Mouse (Mus musculus) embryonic facial prominence, embryonic 14.5 days (tissue): ENCODE measurements around the gene Efcab11. TPM values are rescaled to one million over a fixed set of nuclear protein-coding genes. Genes with fewer than 3 reads are reported as not detected.
A peak's percentile ranks its signal among the peaks of the same experiment; 100 is the strongest.

Source experiments
- ATAC-seq: fragments of 200-750 bp; cut with Nextera tagmentation; 2 replicates; pipeline ENCODE4 v1.8.0; 2017; ENCODE audit warnings: low read depth, moderate number of reproducible peaks, moderate TSS enrichment
- DNase-seq: peaks from one replicate; pipeline ENCODE4 v3.0.0-alpha.2; 2015; ENCODE audit warnings: low spot score
- H3K27ac ChIP-seq: fragments of 300-500 bp; sonication (generic); replicated peaks from 2 replicates; pipeline ENCODE4 v1.5.1; 2014; ENCODE audit warnings: low read depth, mild to moderate bottlenecking, low read length, moderate library complexity
- H3K27me3 ChIP-seq: fragments of 300-500 bp; sonication (generic); replicated peaks from 2 replicates; pipeline ENCODE4 v1.6.1; 2014; ENCODE audit warnings: low read length; ENCODE audit not compliant: control insufficient read depth, insufficient read depth
- H3K36me3 ChIP-seq: fragments of 300-500 bp; sonication (generic); 2 replicates; pipeline ENCODE4 v1.6.1; 2014; ENCODE audit warnings: low read length, mixed read lengths; ENCODE audit not compliant: control insufficient read depth, insufficient read depth
- H3K4me1 ChIP-seq: fragments of 300-500 bp; sonication (generic); 2 replicates; pipeline ENCODE4 v1.6.1; 2014; ENCODE audit warnings: antibody characterized with exemption, low read length; ENCODE audit not compliant: control insufficient read depth, insufficient read depth
- H3K4me2 ChIP-seq: fragments of 300-500 bp; sonication (generic); 2 replicates; pipeline ENCODE4 v1.6.1; 2014; ENCODE audit warnings: low read depth, mild to moderate bottlenecking, low read length, moderate library complexity, mixed read lengths
- H3K4me3 ChIP-seq: fragments of 300-500 bp; sonication (generic); 2 replicates; pipeline ENCODE4 v1.5.1; 2014; ENCODE audit warnings: low read depth, mild to moderate bottlenecking, low read length
- H3K9ac ChIP-seq: fragments of 300-500 bp; sonication (generic); 2 replicates; pipeline ENCODE4 v1.6.1; 2014; ENCODE audit warnings: low read depth, mild to moderate bottlenecking, low read length, moderate library complexity, mixed read lengths
- H3K9me3 ChIP-seq: fragments of 300-500 bp; sonication (generic); 2 replicates; pipeline ENCODE4 v1.6.1; 2016; ENCODE audit warnings: low read length; ENCODE audit not compliant: control insufficient read depth
- whole genome bisulfite sequencing: fragments of 180-500 bp; shearing (Covaris S2); extraction: QIAGEN DNeasy Blood & Tissue Kit; methylation state at CpG from one replicate; pipeline ENCODE4 v1.1.7; 2014; 5-methylcytosine and 5-hydroxymethylcytosine counted together
- polyA plus RNA-seq: library from polyadenylated mRNA; unstranded; fragments of >200 nt; fragmentation: Nextera tagmentation; extraction: Ambion mirVana; gene quantifications from 2 replicates; pipeline ENCODE4 v1.2.1, GENCODE M21; 2014

The Efcab11 gene
- polyA plus RNA-seq, 1 experiment from 2014 or later: 10.5 TPM

- DNase-seq (no peak), ATAC-seq (no peak)
- no peak overlapping the region for H3K27ac ChIP-seq
- H3K4me2 ChIP-seq: no peak overlapping the region
- H3K4me3 ChIP-seq: no peak overlapping the region
- 87% methylated on average over 4 of the region's 4 CpGs for WGBS
- no peaks in the 10 kb centered on the region for H3K27me3 ChIP-seq
- H3K4me1 ChIP-seq: no peaks in the 10 kb centered on the region
- no peaks in the 10 kb centered on the region for H3K9me3 ChIP-seq
- H3K9ac ChIP-seq: no peak overlapping the region
- peaks cover 77% of the 10 kb centered on the region for H3K36me3 ChIP-seq
These were observed 13.6 kb upstream of the Efcab11 start for GRCm38 (mm10) chr12:99897846-99898245.

- Histone ChIP-seq H3K36me3 (no peaks in the 10 kb centered on the region), H3K4me3 (peak overlapping the region; percentile 85), H3K4me2 (peak overlapping the region; percentile 76), H3K9me3 (no peaks in the 10 kb centered on the region), H3K27me3 (no peaks in the 10 kb centered on the region), H3K27ac (peak overlapping the region; percentile 66; the same call in 1 of the 2 replicates), H3K4me1 (peaks cover 8% of the 10 kb centered on the region), H3K9ac (peak overlapping the region; percentile 92)
- ATAC-seq: no peak
- DNase-seq: no peak
- WGBS: 38% methylated on average over 8 of the region's 8 CpGs
These were observed 1.2 kb upstream of the Efcab11 start for GRCm38 (mm10) chr12:99885282-99885901.

GRCm38 (mm10) chr12:99883713-99884105 is 530 bp downstream of the Efcab11 start:
- Histone ChIP-seq H3K27me3 (no peaks in the 10 kb centered on the region), H3K9ac (peak overlapping the region; percentile 92), H3K4me2 (peak overlapping the region; percentile 76), H3K4me3 (peak overlapping the region; percentile 85), H3K9me3 (no peaks in the 10 kb centered on the region), H3K36me3 (no peaks in the 10 kb centered on the region), H3K27ac (peak overlapping the region; percentile 66), H3K4me1 (peaks cover 8% of the 10 kb centered on the region)
- ATAC-seq (peak; percentile 12; the same call in 1 of the 2 replicates), DNase-seq (peak; percentile 27)
- WGBS: 0% methylated on average over 11 of the region's 11 CpGs

GRCm38 (mm10) chr12:99883000-99883712 is 1.1 kb downstream of the Efcab11 start:
- peak overlapping the region; percentile 85 for H3K4me3 ChIP-seq
- DNase-seq: peak; percentile 98
- no peaks in the 10 kb centered on the region for H3K36me3 ChIP-seq
- peaks cover 8% of the 10 kb centered on the region for H3K4me1 ChIP-seq
- WGBS: under 1% methylated on average over 31 of the region's 38 CpGs
- peak overlapping the region; percentile 92 for H3K9ac ChIP-seq
- peak overlapping the region; percentile 76 for H3K4me2 ChIP-seq
- ATAC-seq: peak; percentile 95
- no peaks in the 10 kb centered on the region for H3K9me3 ChIP-seq
- H3K27me3 ChIP-seq: no peaks in the 10 kb centered on the region
- H3K27ac ChIP-seq: peak overlapping the region; percentile 66; the same call in 1 of the 2 replicates

GRCm38 (mm10) chr12:99874609-99875008 is 9.6 kb downstream of the Efcab11 start:
- Histone ChIP-seq H3K4me1 (no peaks in the 10 kb centered on the region), H3K27ac (no peak overlapping the region), H3K36me3 (no peaks in the 10 kb centered on the region), H3K27me3 (no peaks in the 10 kb centered on the region), H3K9me3 (no peaks in the 10 kb centered on the region), H3K9ac (no peak overlapping the region), H3K4me3 (no peak overlapping the region), H3K4me2 (no peak overlapping the region)
- ATAC-seq (no peak), DNase-seq (no peak)
- WGBS: 76% methylated on average over 6 of the region's 6 CpGs

GRCm38 (mm10) chr12:99873443-99873842 is 10.8 kb downstream of the Efcab11 start:
- H3K27me3 ChIP-seq: no peaks in the 10 kb centered on the region
- no peaks in the 10 kb centered on the region for H3K4me1 ChIP-seq
- no peak overlapping the region for H3K27ac ChIP-seq
- H3K9me3 ChIP-seq: no peaks in the 10 kb centered on the region
- no peak overlapping the region for H3K4me2 ChIP-seq
- H3K36me3 ChIP-seq: no peaks in the 10 kb centered on the region
- no peak for DNase-seq
- WGBS: 65% methylated on average over 3 of the region's 3 CpGs
- ATAC-seq: no peak
- H3K4me3 ChIP-seq: no peak overlapping the region
- no peak overlapping the region for H3K9ac ChIP-seq

GRCm38 (mm10) chr12:99868821-99869220 is 15.4 kb downstream of the Efcab11 start:
- ATAC-seq: no peak
- Histone ChIP-seq H3K27me3 (no peaks in the 10 kb centered on the region), H3K27ac (no peak overlapping the region), H3K4me2 (no peak overlapping the region), H3K36me3 (no peaks in the 10 kb centered on the region), H3K9ac (no peak overlapping the region), H3K4me1 (no peaks in the 10 kb centered on the region), H3K9me3 (no peaks in the 10 kb centered on the region), H3K4me3 (no peak overlapping the region)
- no peak for DNase-seq
- 81% methylated on average over 1 of the region's 1 CpGs for WGBS

GRCm38 (mm10) chr12:99864613-99865012 is 19.6 kb downstream of the Efcab11 start:
- H3K4me3 ChIP-seq: no peak overlapping the region
- H3K27me3 ChIP-seq: no peaks in the 10 kb centered on the region
- ATAC-seq (no peak), DNase-seq (no peak)
- H3K9me3 ChIP-seq: no peaks in the 10 kb centered on the region
- H3K27ac ChIP-seq: no peak overlapping the region
- H3K9ac ChIP-seq: no peak overlapping the region
- no peaks in the 10 kb centered on the region for H3K36me3 ChIP-seq
- no peak overlapping the region for H3K4me2 ChIP-seq
- no peaks in the 10 kb centered on the region for H3K4me1 ChIP-seq

- WGBS: 68% methylated on average over 4 of the region's 4 CpGs
- Histone ChIP-seq H3K27ac (no peak overlapping the region), H3K27me3 (no peaks in the 10 kb centered on the region), H3K36me3 (no peaks in the 10 kb centered on the region), H3K4me3 (no peak overlapping the region), H3K4me1 (no peaks in the 10 kb centered on the region), H3K9ac (no peak overlapping the region), H3K9me3 (no peaks in the 10 kb centered on the region), H3K4me2 (no peak overlapping the region)
- DNase-seq (peak; percentile 58), ATAC-seq (no peak)
These were observed 23.3 kb downstream of the Efcab11 start for GRCm38 (mm10) chr12:99860981-99861380.
